Mouse (Mus musculus) kidney, embryonic 15.5 days (tissue): ENCODE measurements around the gene Slc12a8. TPM values are rescaled to one million over a fixed set of nuclear protein-coding genes. Genes with fewer than 3 reads are reported as not detected.
A peak's percentile ranks its signal among the peaks of the same experiment; 100 is the strongest.

Source experiments
- ATAC-seq: fragments of 200-750 bp; cut with Nextera tagmentation; replicated peaks from 2 replicates; pipeline ENCODE4 v1.8.0; 2017; ENCODE audit warnings: moderate TSS enrichment; ENCODE audit not compliant: low FRiP score
- H3K27ac ChIP-seq: fragments of 300-500 bp; sonication (generic); 2 replicates; pipeline ENCODE4 v1.5.1; 2015; ENCODE audit warnings: mild to moderate bottlenecking, inconsistent platforms
- H3K27me3 ChIP-seq: fragments of 300-500 bp; sonication (generic); 2 replicates; pipeline ENCODE4 v1.6.1; 2015; ENCODE audit warnings: inconsistent platforms
- H3K36me3 ChIP-seq: fragments of 300-500 bp; sonication (generic); 2 replicates; pipeline ENCODE4 v1.6.1; 2015; ENCODE audit warnings: inconsistent platforms
- H3K4me1 ChIP-seq: fragments of 300-500 bp; sonication (generic); 2 replicates; pipeline ENCODE4 v1.6.1; 2015; ENCODE audit warnings: inconsistent platforms
- H3K4me2 ChIP-seq: fragments of 300-500 bp; sonication (generic); 2 replicates; pipeline ENCODE4 v1.6.1; 2015; ENCODE audit warnings: moderate library complexity, mild to moderate bottlenecking, inconsistent platforms
- H3K4me3 ChIP-seq: fragments of 300-500 bp; sonication (generic); replicated peaks from 2 replicates; pipeline ENCODE4 v1.5.1; 2015; ENCODE audit warnings: mild to moderate bottlenecking, inconsistent platforms
- H3K9ac ChIP-seq: fragments of 300-500 bp; sonication (generic); 2 replicates; pipeline ENCODE4 v1.6.1; 2015; ENCODE audit warnings: mild to moderate bottlenecking, inconsistent platforms
- H3K9me3 ChIP-seq: fragments of 300-500 bp; sonication (generic); replicated peaks from 2 replicates; pipeline ENCODE4 v1.6.1; 2016; ENCODE audit warnings: inconsistent platforms
- WGBS: fragments of 180-500 bp; shearing (Covaris S2); methylation state at CpG from one replicate; pipeline ENCODE4 v1.1.7; 2015; ENCODE audit warnings: mixed read lengths; 5-methylcytosine and 5-hydroxymethylcytosine counted together
- polyA plus RNA-seq: library from polyadenylated mRNA; unstranded; fragments of >200 nt; fragmentation: Nextera tagmentation; extraction: Ambion mirVana; gene quantifications from 2 replicates; pipeline ENCODE4 v1.2.1, GENCODE M21; 2015

Slc12a8 gene
- polyA plus RNA-seq, 1 experiment from 2014 or later, result 0.84 TPM

- H3K36me3 ChIP-seq, result no peaks in the 10 kb centered on the region
- no peak overlapping the region for H3K9ac ChIP-seq
- ATAC-seq, result 0 out of 2 replicates have a peak, but pooled peaks have one; percentile 22
- no peak overlapping the region for H3K4me2 ChIP-seq
- 56% methylated on average over 16 of the region's 16 CpGs for WGBS
- H3K4me1 ChIP-seq, result peaks cover 72% of the 10 kb centered on the region
- no peak overlapping the region for H3K4me3 ChIP-seq
- peak overlapping the region; percentile 65 for H3K27ac ChIP-seq
- H3K9me3 ChIP-seq, result no peaks in the 10 kb centered on the region
- no peaks in the 10 kb centered on the region for H3K27me3 ChIP-seq
Measured at GRCm38 (mm10) chr16:33587283-33588127, 70.4 kb downstream of the Slc12a8 start.

- H3K27ac ChIP-seq, result peak overlapping the region; percentile 74; the same call in 1 of the 2 replicates
- H3K27me3 ChIP-seq, result no peaks in the 10 kb centered on the region
- 22% methylated on average over 2 of the region's 2 CpGs for WGBS
- no peaks in the 10 kb centered on the region for H3K36me3 ChIP-seq
- H3K4me3 ChIP-seq, result no peak overlapping the region
- H3K9me3 ChIP-seq, result no peaks in the 10 kb centered on the region
- ATAC-seq, result peak; percentile 44; the same call in 1 of the 2 replicates
- no peak overlapping the region for H3K9ac ChIP-seq
- no peak overlapping the region for H3K4me2 ChIP-seq
- peaks cover 72% of the 10 kb centered on the region for H3K4me1 ChIP-seq
Measured at GRCm38 (mm10) chr16:33588845-33589244, 71.7 kb downstream of the Slc12a8 start.

- H3K27ac ChIP-seq, result no peak overlapping the region
- no peak overlapping the region for H3K9ac ChIP-seq
- H3K36me3 ChIP-seq, result no peaks in the 10 kb centered on the region
- H3K9me3 ChIP-seq, result no peaks in the 10 kb centered on the region
- peaks cover 64% of the 10 kb centered on the region for H3K4me1 ChIP-seq
- H3K27me3 ChIP-seq, result no peaks in the 10 kb centered on the region
- H3K4me2 ChIP-seq, result no peak overlapping the region
- no peak for ATAC-seq
- no peak overlapping the region for H3K4me3 ChIP-seq
- WGBS, result 89% methylated on average over 3 of the region's 3 CpGs
Measured at GRCm38 (mm10) chr16:33590438-33590837, 73.3 kb downstream of the Slc12a8 start.

- peak overlapping the region; percentile 50 for H3K27ac ChIP-seq
- no peaks in the 10 kb centered on the region for H3K36me3 ChIP-seq
- WGBS, result 43% methylated on average over 10 of the region's 10 CpGs
- no peaks in the 10 kb centered on the region for H3K27me3 ChIP-seq
- H3K4me1 ChIP-seq, result peaks cover 57% of the 10 kb centered on the region
- ATAC-seq, result no peak
- H3K4me3 ChIP-seq, result no peak overlapping the region
- no peaks in the 10 kb centered on the region for H3K9me3 ChIP-seq
- no peak overlapping the region for H3K4me2 ChIP-seq
- H3K9ac ChIP-seq, result no peak overlapping the region
Measured at GRCm38 (mm10) chr16:33591390-33592067, 74.4 kb downstream of the Slc12a8 start.

- 88% methylated on average over 5 of the region's 5 CpGs for WGBS
Measured at GRCm38 (mm10) chr16:33592286-33592685, 75.2 kb downstream of the Slc12a8 start.

GRCm38 (mm10) chr16:33593467-33593866 is 76.3 kb downstream of the Slc12a8 start:
- Histone ChIP-seq H3K36me3 (no peaks in the 10 kb centered on the region), H3K9me3 (no peaks in the 10 kb centered on the region), H3K9ac (no peak overlapping the region), H3K4me3 (no peak overlapping the region), H3K4me1 (peaks cover 39% of the 10 kb centered on the region), H3K4me2 (no peak overlapping the region), H3K27ac (no peak overlapping the region), H3K27me3 (no peaks in the 10 kb centered on the region)
- 76% methylated on average over 7 of the region's 7 CpGs for WGBS
- no peak for ATAC-seq

More at GRCm38 (mm10) chr16:33592286-33592685, 75.2 kb downstream of the Slc12a8 start:
- Histone ChIP-seq H3K27ac (no peak overlapping the region), H3K4me2 (no peak overlapping the region), H3K36me3 (no peaks in the 10 kb centered on the region), H3K27me3 (no peaks in the 10 kb centered on the region), H3K9me3 (no peaks in the 10 kb centered on the region), H3K9ac (no peak overlapping the region), H3K4me3 (no peak overlapping the region), H3K4me1 (peaks cover 50% of the 10 kb centered on the region)
- no peak for ATAC-seq

GRCm38 (mm10) chr16:33594037-33594771 is 77.1 kb downstream of the Slc12a8 start:
- H3K9me3 ChIP-seq, result no peaks in the 10 kb centered on the region
- 55% methylated on average over 7 of the region's 7 CpGs for WGBS
- H3K27me3 ChIP-seq, result no peaks in the 10 kb centered on the region
- no peak overlapping the region for H3K27ac ChIP-seq
- ATAC-seq, result no peak; the same call in 1 of the 2 replicates
- H3K4me3 ChIP-seq, result no peak overlapping the region
- H3K36me3 ChIP-seq, result no peaks in the 10 kb centered on the region
- no peak overlapping the region for H3K9ac ChIP-seq
- no peak overlapping the region for H3K4me2 ChIP-seq
- peaks cover 33% of the 10 kb centered on the region for H3K4me1 ChIP-seq

- no peaks in the 10 kb centered on the region for H3K27me3 ChIP-seq
- no peaks in the 10 kb centered on the region for H3K36me3 ChIP-seq
- H3K9ac ChIP-seq, result no peak overlapping the region
- 90% methylated on average over 6 of the region's 6 CpGs for WGBS
- no peak overlapping the region for H3K4me2 ChIP-seq
- no peak overlapping the region for H3K27ac ChIP-seq
- H3K9me3 ChIP-seq, result no peaks in the 10 kb centered on the region
- H3K4me1 ChIP-seq, result peaks cover 25% of the 10 kb centered on the region
- no peak overlapping the region for H3K4me3 ChIP-seq
- no peak for ATAC-seq
Measured at GRCm38 (mm10) chr16:33595235-33595769, 78.2 kb downstream of the Slc12a8 start.

GRCm38 (mm10) chr16:33596213-33596612 is 79.1 kb downstream of the Slc12a8 start:
- Histone ChIP-seq H3K4me3 (no peak overlapping the region), H3K4me2 (no peak overlapping the region), H3K9me3 (no peaks in the 10 kb centered on the region), H3K9ac (no peak overlapping the region), H3K27me3 (no peaks in the 10 kb centered on the region), H3K27ac (no peak overlapping the region), H3K4me1 (peaks cover 22% of the 10 kb centered on the region), H3K36me3 (no peaks in the 10 kb centered on the region)
- ATAC-seq, result no peak
- WGBS, result 78% methylated on average over 4 of the region's 4 CpGs

- H3K36me3 ChIP-seq, result no peaks in the 10 kb centered on the region
- H3K4me1 ChIP-seq, result no peaks in the 10 kb centered on the region
- H3K9ac ChIP-seq, result no peak overlapping the region
- no peaks in the 10 kb centered on the region for H3K27me3 ChIP-seq
- H3K9me3 ChIP-seq, result no peaks in the 10 kb centered on the region
- H3K4me3 ChIP-seq, result no peak overlapping the region
- no peak for ATAC-seq
- H3K27ac ChIP-seq, result no peak overlapping the region
- 27% methylated on average over 5 of the region's 5 CpGs for WGBS
- no peak overlapping the region for H3K4me2 ChIP-seq
Measured at GRCm38 (mm10) chr16:33600216-33600615, 83.1 kb downstream of the Slc12a8 start.

- ATAC-seq, result no peak
- no peaks in the 10 kb centered on the region for H3K9me3 ChIP-seq
- no peaks in the 10 kb centered on the region for H3K27me3 ChIP-seq
- no peak overlapping the region for H3K9ac ChIP-seq
- H3K4me2 ChIP-seq, result no peak overlapping the region
- H3K4me1 ChIP-seq, result 0 out of 2 replicates have a peak, but pooled peaks cover 5% of the 10 kb centered on the region
- H3K4me3 ChIP-seq, result no peak overlapping the region
- H3K36me3 ChIP-seq, result no peaks in the 10 kb centered on the region
- H3K27ac ChIP-seq, result no peak overlapping the region
- 92% methylated on average over 8 of the region's 8 CpGs for WGBS
Measured at GRCm38 (mm10) chr16:33601299-33601698, 84.2 kb downstream of the Slc12a8 start.
